Mouse (Mus musculus) limb, embryonic 12.5 days (tissue): ENCODE measurements at regions not wholly inside any gene's neighbourhood (a gene's known extent, or its start where the extent isn't known, plus 50 kb on each side); places are given as distances from the start of the nearest gene placed in this dataset.

Source experiments
- ATAC-seq: fragments of 200-750 bp; cut with Nextera tagmentation; 2 replicates; pipeline ENCODE4 v1.8.0; 2017; ENCODE audit warnings: low read depth, moderate TSS enrichment; ENCODE audit not compliant: insufficient number of reproducible peaks, insufficient read depth, low FRiP score, low TSS enrichment
- H3K27ac ChIP-seq: fragments of 300-500 bp; sonication (generic); 2 replicates; pipeline ENCODE4 v1.5.1; 2016; ENCODE audit warnings: mild to moderate bottlenecking, moderate library complexity
- H3K27me3 ChIP-seq: fragments of 300-500 bp; sonication (generic); 2 replicates; pipeline ENCODE4 v1.6.1; 2016; ENCODE audit warnings: mild to moderate bottlenecking, moderate library complexity
- H3K36me3 ChIP-seq: fragments of 300-500 bp; sonication (generic); 2 replicates; pipeline ENCODE4 v1.6.1; 2016; ENCODE audit warnings: mild to moderate bottlenecking, moderate library complexity
- H3K4me1 ChIP-seq: fragments of 300-500 bp; sonication (generic); replicated peaks from 2 replicates; pipeline ENCODE4 v1.6.1; 2016
- H3K4me2 ChIP-seq: fragments of 300-500 bp; sonication (generic); 2 replicates; pipeline ENCODE4 v1.6.1; 2016; ENCODE audit warnings: mild to moderate bottlenecking, moderate library complexity
- H3K4me3 ChIP-seq: fragments of 300-500 bp; sonication (generic); replicated peaks from 2 replicates; pipeline ENCODE4 v1.5.1; 2016; ENCODE audit warnings: mild to moderate bottlenecking
- H3K9ac ChIP-seq: fragments of 300-500 bp; sonication (generic); replicated peaks from 2 replicates; pipeline ENCODE4 v1.6.1; 2016; ENCODE audit warnings: mild to moderate bottlenecking, moderate library complexity
- H3K9me3 ChIP-seq: fragments of 300-500 bp; sonication (generic); 2 replicates; pipeline ENCODE4 v1.6.1; 2016; ENCODE audit warnings: mild to moderate bottlenecking, moderate library complexity
- WGBS: fragments of 180-500 bp; shearing (Covaris S2); methylation state at CpG from one replicate; pipeline ENCODE4 v1.1.7; 2016; 5-methylcytosine and 5-hydroxymethylcytosine counted together

DNA sequence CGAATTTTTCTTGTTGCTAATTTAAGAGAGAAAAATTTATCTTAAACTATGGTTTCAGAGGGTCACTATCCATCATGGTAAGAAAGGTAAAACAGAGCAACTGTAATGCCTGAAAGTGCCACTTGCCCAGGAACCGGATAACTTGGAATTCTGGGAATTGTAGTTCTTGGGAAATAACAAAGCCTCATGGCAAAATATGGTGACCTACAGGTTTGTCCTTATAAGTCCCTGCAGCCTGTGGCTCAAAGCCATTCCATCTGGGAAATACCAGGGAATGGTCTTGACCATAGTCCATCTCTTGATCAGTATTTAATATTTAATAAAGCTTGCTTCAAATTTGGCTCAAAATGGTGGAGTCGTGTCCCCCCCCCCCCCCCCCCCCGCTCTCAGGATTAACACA is 111.9 kb upstream of the Gpr139 start:
- Histone ChIP-seq H3K27ac (no peak overlapping the region), H3K4me3 (no peak overlapping the region), H3K9ac (no peak overlapping the region), H3K4me1 (no peaks in the 10 kb centered on the region), H3K27me3 (no peaks in the 10 kb centered on the region), H3K36me3 (no peaks in the 10 kb centered on the region), H3K9me3 (no peaks in the 10 kb centered on the region), H3K4me2 (no peak overlapping the region)
- no peak for ATAC-seq
- 79% methylated on average over 3 of the region's 4 CpGs for WGBS

DNA sequence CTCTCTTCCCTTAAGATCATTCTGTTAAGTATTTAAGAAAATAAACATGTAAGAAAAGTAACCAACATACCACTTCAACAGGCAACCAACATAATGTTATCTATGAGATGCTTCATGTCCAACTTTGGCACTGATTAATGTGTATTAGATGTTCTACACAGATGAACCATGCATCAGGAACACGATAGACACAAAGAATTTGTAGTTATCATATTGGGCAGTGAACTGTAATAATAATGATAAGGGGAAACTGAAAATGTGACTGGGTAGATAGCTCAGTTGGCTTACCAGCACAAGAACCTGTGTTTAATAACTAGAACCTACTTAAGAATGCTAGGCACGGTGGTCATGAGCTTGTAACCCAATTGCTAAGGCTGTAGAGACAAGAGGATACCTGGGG is 107.0 kb upstream of the Gpr139 start:
- Histone ChIP-seq H3K36me3 (no peaks in the 10 kb centered on the region), H3K9me3 (no peaks in the 10 kb centered on the region), H3K9ac (no peak overlapping the region), H3K4me3 (no peak overlapping the region), H3K4me2 (no peak overlapping the region), H3K27ac (no peak overlapping the region), H3K27me3 (no peaks in the 10 kb centered on the region), H3K4me1 (no peaks in the 10 kb centered on the region)
- ATAC-seq: no peak
- WGBS: 79% methylated on average over 2 of the region's 2 CpGs

DNA sequence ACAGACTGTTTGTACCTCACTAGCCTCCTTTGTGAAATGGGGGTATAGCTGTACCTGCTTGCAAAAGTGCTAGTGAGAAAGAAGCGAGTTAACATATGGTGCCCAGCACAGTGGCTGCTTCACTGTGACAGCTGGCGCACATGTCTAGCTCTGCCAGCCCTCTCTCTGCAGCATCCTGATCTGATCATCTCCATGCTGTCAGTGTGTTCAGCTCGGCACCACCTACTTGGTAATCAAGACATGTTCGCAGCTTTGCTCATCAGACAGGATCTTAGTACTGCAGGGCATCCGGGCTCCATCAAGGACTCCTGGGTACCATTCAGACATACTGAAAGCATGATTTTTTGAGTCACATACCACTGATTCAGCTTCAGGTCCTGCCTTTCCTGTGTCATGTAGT is 100.9 kb upstream of the Gpr139 start:
- H3K27ac ChIP-seq: no peak overlapping the region
- H3K9me3 ChIP-seq: no peaks in the 10 kb centered on the region
- WGBS: 83% methylated on average over 5 of the region's 5 CpGs
- no peak for ATAC-seq
- no peak overlapping the region for H3K4me2 ChIP-seq
- no peak overlapping the region for H3K4me3 ChIP-seq
- H3K27me3 ChIP-seq: no peaks in the 10 kb centered on the region
- H3K36me3 ChIP-seq: no peaks in the 10 kb centered on the region
- H3K4me1 ChIP-seq: no peaks in the 10 kb centered on the region
- H3K9ac ChIP-seq: no peak overlapping the region

DNA sequence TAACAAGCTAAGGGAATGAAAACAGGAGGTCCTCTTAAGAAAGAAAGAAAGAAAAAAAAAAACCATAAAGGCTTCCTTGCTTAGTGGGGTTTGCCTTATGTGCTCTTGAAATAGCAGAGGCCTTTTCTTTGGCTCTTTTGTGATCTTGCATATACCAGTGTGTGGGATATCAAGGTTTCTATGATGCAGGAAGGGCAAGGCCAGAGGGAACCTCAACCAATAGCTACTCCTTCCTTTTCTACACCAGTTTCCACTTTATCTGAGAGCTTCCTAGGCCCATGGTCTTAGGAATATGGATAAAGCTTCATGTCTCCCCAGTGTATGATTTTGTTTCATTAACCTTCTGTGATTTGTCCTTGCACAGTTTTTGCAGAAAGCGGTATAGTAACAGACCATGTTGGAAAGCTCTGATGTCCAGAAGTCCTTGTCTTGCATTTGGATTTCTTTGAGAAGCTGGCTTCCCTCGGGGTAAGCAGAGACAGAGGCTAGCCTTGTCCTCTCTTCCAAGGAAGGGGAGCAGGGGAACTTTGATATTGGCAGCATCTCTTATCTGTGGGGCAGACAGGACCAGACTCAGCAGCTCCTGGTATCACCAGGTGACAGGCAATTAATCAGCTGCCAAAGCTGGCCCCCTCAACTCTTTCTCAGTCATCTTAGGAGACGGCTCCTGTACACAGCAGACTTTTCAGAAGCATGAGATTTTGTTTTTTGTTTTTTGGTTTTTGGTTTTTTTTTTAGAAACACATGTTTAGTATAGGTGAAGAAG is 95.7 kb upstream of the Gpr139 start:
- no peak overlapping the region for H3K9ac ChIP-seq
- 42% methylated on average over 3 of the region's 3 CpGs for WGBS
- no peak overlapping the region for H3K27ac ChIP-seq
- H3K4me2 ChIP-seq: no peak overlapping the region
- no peaks in the 10 kb centered on the region for H3K4me1 ChIP-seq
- no peak for ATAC-seq
- no peaks in the 10 kb centered on the region for H3K36me3 ChIP-seq
- H3K27me3 ChIP-seq: no peaks in the 10 kb centered on the region
- no peak overlapping the region for H3K4me3 ChIP-seq
- no peaks in the 10 kb centered on the region for H3K9me3 ChIP-seq

DNA sequence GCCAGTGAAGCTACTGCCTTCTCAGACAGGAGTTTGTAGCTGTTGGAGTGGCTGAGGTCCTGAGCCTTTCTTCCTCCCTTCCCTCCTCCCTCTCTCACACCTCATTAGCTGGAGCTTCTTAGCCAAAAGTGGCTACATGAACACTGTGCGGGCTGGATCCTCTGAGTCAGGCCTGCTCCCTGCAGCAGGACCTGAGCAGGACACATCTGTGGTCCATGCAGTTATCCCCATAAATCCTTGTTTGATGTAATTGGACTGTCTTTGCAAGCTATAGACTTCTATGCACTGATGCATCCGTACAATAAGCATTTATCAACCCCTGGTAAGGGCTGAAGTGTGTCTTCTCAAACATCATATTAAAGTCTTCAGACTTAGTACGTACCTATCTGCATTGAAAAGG is 88.2 kb upstream of the Gpr139 start:
- Histone ChIP-seq H3K4me2 (no peak overlapping the region), H3K4me1 (no peaks in the 10 kb centered on the region), H3K9ac (no peak overlapping the region), H3K4me3 (no peak overlapping the region), H3K36me3 (no peaks in the 10 kb centered on the region), H3K9me3 (no peaks in the 10 kb centered on the region), H3K27me3 (no peaks in the 10 kb centered on the region), H3K27ac (no peak overlapping the region)
- WGBS: 79% methylated on average over 3 of the region's 3 CpGs
- ATAC-seq: no peak

DNA sequence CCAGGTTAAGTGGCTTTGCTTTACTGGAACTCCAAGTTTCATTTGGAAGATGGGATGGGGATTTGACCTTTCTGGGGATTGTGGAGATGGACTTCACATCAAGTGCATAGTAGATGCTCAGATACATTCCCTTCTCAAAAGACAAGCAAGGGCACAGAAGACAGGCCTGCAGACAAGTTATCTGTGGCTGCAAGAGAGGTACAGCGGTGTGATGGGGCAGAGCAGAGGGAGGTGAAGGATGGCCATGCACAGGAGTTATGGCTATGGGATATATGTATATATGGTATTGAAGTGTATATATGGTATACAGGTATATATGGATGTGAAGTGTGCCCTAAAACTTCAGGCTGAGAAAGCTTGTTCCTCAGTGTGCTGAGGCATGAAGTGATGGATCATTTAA is 87.0 kb upstream of the Gpr139 start:
- no peaks in the 10 kb centered on the region for H3K36me3 ChIP-seq
- H3K9ac ChIP-seq: no peak overlapping the region
- no peak overlapping the region for H3K27ac ChIP-seq
- ATAC-seq: no peak
- no peaks in the 10 kb centered on the region for H3K27me3 ChIP-seq
- WGBS: 94% methylated on average over 1 of the region's 1 CpGs
- H3K4me1 ChIP-seq: no peaks in the 10 kb centered on the region
- no peaks in the 10 kb centered on the region for H3K9me3 ChIP-seq
- H3K4me2 ChIP-seq: no peak overlapping the region
- H3K4me3 ChIP-seq: no peak overlapping the region

DNA sequence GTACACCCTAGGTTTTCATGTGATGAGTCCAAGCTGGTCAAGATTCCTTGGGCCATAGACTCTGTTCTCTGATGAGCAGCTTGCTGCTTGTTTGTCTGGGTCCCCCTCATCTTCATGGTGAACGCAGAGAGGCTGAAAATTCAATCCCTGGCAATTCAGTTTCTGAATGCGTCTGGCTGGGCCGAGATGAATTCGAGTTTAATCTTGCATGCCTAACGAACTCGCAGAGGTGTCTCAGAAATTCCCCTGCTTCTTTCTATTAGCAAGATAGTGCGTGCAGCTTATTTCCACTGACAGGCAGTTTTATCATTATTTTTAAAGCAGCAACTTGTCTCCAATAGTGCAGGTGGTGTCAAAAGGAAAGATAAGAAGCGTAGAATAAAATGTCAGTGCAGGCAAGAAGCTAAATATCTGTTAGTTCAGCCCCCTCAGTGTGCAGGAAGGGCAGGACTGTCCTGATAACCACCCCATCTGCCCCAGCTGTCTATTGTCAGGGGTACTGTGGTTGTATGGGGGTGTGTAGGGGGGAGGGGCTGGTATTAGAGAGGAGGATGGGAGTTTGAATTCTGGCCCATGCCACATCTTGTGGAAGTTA is 86.5 kb upstream of the Gpr139 start:
- H3K36me3 ChIP-seq: no peaks in the 10 kb centered on the region
- H3K27me3 ChIP-seq: no peaks in the 10 kb centered on the region
- no peak overlapping the region for H3K9ac ChIP-seq
- WGBS: 86% methylated on average over 8 of the region's 8 CpGs
- H3K27ac ChIP-seq: no peak overlapping the region
- no peaks in the 10 kb centered on the region for H3K4me1 ChIP-seq
- no peak for ATAC-seq
- H3K4me3 ChIP-seq: no peak overlapping the region
- H3K4me2 ChIP-seq: no peak overlapping the region
- no peaks in the 10 kb centered on the region for H3K9me3 ChIP-seq

DNA sequence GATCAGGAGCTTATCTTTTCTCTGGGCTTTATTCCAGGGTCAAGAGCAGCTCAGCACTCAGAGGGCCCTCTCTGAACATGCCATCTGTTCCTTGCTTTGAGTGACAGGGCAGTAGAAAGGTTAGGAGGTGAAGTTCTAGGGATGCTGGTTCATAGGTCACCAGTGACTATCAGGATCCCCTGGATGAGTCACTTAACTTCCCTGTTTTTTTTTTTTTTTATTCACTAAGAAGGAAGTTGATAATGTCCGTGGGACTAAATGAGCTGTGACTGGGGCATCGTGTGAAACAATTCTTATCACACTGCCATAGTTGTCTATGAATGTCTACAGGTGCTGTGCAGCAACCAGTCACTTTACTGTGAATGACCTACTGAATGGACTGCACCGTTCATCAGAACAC is 73.8 kb upstream of the Gpr139 start:
- Histone ChIP-seq H3K9ac (no peak overlapping the region), H3K4me2 (no peak overlapping the region), H3K27me3 (no peaks in the 10 kb centered on the region), H3K36me3 (no peaks in the 10 kb centered on the region), H3K27ac (no peak overlapping the region), H3K4me1 (no peaks in the 10 kb centered on the region), H3K4me3 (no peak overlapping the region), H3K9me3 (no peaks in the 10 kb centered on the region)
- no peak for ATAC-seq
- WGBS: 88% methylated on average over 3 of the region's 3 CpGs

DNA sequence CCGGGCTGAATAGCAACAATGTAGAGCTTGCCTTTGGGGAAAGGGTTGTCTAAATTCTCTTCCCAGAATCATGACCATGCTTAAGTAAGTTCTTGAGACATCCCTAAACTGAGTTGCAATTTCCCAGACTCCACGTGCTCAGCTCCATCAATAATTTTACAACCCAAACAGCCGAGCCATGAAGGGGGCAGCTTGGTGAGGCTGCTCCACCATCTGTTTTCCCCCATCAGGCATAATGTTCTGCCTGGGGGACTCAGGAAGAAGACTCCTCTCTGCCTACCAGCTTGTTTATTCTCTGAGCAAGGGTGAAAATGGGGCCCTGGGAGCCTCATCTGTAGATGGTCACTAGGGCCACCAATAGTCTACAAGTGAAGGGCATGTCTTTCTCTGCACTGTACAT is 72.5 kb upstream of the Gpr139 start:
- H3K27me3 ChIP-seq: no peaks in the 10 kb centered on the region
- H3K27ac ChIP-seq: no peak overlapping the region
- no peak overlapping the region for H3K9ac ChIP-seq
- ATAC-seq: no peak
- H3K36me3 ChIP-seq: no peaks in the 10 kb centered on the region
- H3K4me2 ChIP-seq: no peak overlapping the region
- H3K9me3 ChIP-seq: no peaks in the 10 kb centered on the region
- H3K4me1 ChIP-seq: no peaks in the 10 kb centered on the region
- H3K4me3 ChIP-seq: no peak overlapping the region
- 80% methylated on average over 3 of the region's 3 CpGs for WGBS

DNA sequence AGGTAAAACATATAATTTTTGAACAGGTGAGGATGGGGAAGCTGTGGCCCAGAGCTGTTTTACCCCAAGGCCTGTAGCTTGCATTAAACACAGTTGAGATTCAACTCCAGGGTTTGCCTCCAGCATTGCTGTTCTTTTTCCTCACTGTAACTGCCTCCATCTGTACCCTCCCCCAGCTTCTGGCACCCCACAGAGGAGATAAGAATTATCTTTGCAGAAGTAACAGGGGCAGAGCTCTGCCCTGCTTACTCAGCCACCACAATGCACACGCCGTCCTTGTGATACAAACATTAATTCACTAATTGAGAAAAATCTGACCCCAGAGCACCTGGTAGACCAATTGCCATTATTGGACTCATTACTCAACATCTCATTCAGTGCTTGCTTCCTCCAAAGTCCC is 68.3 kb upstream of the Gpr139 start:
- H3K36me3 ChIP-seq: no peaks in the 10 kb centered on the region
- no peaks in the 10 kb centered on the region for H3K4me1 ChIP-seq
- no peak for ATAC-seq
- H3K9ac ChIP-seq: no peak overlapping the region
- no peak overlapping the region for H3K4me2 ChIP-seq
- WGBS: 90% methylated on average over 2 of the region's 2 CpGs
- no peak overlapping the region for H3K27ac ChIP-seq
- H3K9me3 ChIP-seq: no peaks in the 10 kb centered on the region
- H3K27me3 ChIP-seq: no peaks in the 10 kb centered on the region
- no peak overlapping the region for H3K4me3 ChIP-seq

DNA sequence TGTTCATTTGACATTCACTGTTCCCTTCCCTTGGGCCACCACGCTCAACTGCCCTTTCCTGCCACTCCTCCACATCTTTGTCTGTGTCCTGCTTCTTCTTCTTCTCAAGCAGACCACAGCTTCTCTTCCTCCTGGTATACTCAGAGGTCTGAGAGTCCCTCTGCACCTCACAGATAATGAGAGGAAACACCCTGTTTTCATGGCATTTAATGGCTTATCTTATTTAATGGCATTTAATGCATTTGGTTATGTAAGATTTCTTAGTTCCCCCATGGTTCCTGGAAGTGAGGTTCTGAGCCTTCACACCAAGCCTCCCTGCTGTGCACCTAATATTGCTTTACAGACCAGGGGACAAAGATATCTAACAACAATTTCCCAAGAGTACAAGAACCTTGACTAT is 67.3 kb upstream of the Gpr139 start:
- Histone ChIP-seq H3K36me3 (no peaks in the 10 kb centered on the region), H3K27ac (no peak overlapping the region), H3K9ac (no peak overlapping the region), H3K4me3 (no peak overlapping the region), H3K4me1 (no peaks in the 10 kb centered on the region), H3K27me3 (no peaks in the 10 kb centered on the region), H3K9me3 (peaks cover 2% of the 10 kb centered on the region; the same call in 1 of the 2 replicates), H3K4me2 (no peak overlapping the region)
- no peak for ATAC-seq
- WGBS: 94% methylated on average over 1 of the region's 1 CpGs

DNA sequence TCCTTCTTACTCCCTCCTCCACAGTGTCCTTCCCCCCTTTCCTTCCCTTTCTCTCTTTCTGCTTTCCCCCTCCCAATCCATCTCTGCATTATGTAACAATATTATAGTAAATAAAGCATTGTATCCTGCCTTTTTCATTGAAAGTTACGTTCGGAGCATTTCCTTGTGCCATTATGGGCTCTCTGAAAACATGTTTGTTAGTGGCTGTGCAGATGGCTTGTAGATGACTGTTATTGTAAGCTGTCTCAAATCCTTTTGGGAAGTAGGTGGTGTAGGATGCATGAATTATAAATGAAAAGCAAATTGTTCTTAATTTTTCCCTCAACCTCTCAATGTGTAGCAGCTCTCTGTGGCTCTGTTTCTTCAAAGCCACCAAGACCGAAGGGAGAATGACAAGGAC is 66.0 kb upstream of the Gpr139 start:
- Histone ChIP-seq H3K4me2 (no peak overlapping the region), H3K4me1 (no peaks in the 10 kb centered on the region), H3K36me3 (no peaks in the 10 kb centered on the region), H3K4me3 (no peak overlapping the region), H3K27me3 (no peaks in the 10 kb centered on the region), H3K27ac (no peak overlapping the region), H3K9me3 (peaks cover 3% of the 10 kb centered on the region; the same call in 1 of the 2 replicates), H3K9ac (no peak overlapping the region)
- ATAC-seq: no peak
- 87% methylated on average over 3 of the region's 3 CpGs for WGBS
